Mouse (Mus musculus): Measurements from ENCODE around the gene Sox5. TPM values are rescaled to one million over a fixed set of nuclear protein-coding genes. Genes with fewer than 3 reads are reported as not detected.

Gene Sox5
- 11.8 and 12.6 TPM in 2 replicates for polyA plus RNA-seq (2015; fragmentation: Nextera tagmentation; extraction: Ambion mirVana)

DNA sequence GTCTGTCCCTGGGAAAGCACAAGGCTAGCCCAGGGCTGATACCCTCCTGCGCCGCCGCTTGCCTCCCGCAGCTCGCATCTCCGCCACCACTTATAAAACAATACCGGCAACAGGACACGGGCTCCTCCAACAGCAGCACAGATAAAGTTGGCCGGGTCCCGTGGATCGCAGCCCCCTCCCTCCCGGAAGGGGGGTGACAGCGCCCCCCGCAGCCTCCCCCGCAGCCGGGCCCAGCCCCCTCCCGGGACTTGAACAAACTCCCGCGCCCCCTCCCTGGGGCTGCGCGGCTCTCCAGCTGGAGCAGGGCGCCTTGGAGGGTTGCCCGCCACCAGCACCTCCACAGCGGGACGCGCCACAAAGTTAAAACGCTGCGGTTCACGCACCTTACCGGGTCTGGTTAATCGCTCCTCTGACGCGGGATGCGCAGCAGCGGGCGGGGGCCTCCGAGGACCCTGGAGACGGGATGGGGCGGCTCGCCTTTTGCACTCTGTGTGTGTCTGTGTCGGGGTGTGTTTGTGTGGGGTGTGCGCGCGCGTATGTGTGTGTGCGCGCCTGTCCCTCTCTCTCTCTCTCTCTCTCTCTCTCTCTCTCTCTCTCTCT is at the start of gene Sox5:
Gene Sox5 (minus strand): TSS at position 547 of the 600 bp plus-strand sequence.

